Mouse (Mus musculus) heart, adult 18-20 months (tissue): Measurements from ENCODE around the gene 1700003E16Rik. TPM values are rescaled to one million over a fixed set of nuclear protein-coding genes. Genes with fewer than 3 reads are reported as not detected.
A peak's percentile ranks its signal among the peaks of the same experiment; 100 is the strongest.

ENCODE experiments used
- DNase-seq, 2 experiments: peaks; one replicate each; pipeline ENCODE4 v3.0.0; 2021 to 2022; ENCODE audit warnings: mixed read lengths in 1 of 2
- long read RNA-seq, 2 experiments: library from polyadenylated mRNA; stranded (forward); transcript quantifications; one replicate each; pipeline ENCODE4 v2.0.0; 2021
- total RNA-seq, 2 experiments: library from RNA; stranded (reverse); gene quantifications; 2 replicates each; pipeline ENCODE4 v1.2.3; 2021

Gene 1700003E16Rik
- total RNA-seq = under 1 TPM; 0.12 to 0.18 TPM
- long read RNA-seq, experiment 1 = 0 reads
- long read RNA-seq, experiment 2 = 0 reads

DNA sequence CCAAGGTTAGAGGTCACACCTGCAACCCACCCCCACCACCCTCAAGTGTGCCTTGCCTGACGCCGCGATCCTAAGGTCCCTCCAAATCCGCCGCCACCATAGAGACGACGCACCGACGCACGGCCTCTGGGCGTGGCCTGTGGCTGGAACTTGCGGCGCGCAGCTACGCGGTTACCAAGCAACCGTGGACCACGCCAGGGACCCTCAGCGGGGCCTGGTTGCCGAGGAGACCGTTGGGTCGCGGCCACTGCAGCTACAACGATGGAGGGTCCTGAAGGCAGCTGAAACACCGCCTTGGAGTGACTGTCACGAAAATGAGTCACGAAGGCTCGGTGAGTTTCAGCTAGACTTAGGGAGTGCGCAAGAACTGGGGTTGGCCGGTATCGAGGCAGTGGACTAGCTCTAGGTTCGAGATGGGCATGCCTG is at the start of gene 1700003E16Rik, which contains the start of gene Wdr54:
Gene 1700003E16Rik (plus strand): TSS at position 146 of the 426 bp plus-strand sequence.
Gene Wdr54 (minus strand): TSS at position 139 of the 426 bp plus-strand sequence.
- DNase-seq = peak; percentile 66 to 79

DNA sequence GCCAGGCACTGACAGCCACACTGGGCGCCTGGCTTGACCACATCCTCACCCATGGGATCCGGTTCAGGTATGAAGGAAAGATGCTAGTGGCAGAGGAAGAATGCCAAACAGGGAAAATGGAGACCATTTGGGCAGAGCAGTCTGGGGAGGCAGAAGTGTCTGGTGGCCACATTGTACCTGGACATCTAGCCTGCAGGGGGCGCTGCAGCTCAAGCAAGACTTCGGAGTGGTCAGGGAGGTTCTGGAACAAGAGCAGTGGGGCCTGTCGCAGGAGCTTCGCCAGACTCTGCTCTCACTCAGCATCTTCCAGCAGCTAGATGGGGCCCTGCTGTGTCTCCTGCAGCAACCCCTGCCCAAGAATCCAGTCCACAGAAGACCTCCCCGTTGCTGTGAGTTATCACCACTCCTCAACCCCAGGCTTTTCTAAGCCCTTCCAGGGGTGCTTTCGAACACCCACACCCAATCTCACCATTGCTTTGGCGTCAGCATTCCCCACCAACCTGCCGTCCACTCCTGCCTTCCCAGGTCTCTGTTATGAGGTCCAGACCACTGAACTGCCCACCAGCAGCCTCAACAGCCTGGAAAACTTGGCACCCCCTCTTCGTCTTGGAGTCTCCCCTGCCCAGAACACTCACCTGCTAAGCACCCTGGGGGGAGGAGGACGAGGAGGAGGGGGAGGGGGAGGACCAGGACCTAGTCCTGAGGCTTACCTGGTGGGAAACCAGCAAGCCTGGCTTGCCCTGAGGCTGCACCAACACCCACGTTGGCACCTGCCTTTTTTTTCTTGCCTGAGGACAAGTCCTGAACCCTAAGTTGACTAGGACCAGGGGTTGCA is 48.4 kb upstream of the 1700003E16Rik start:
- peak; percentile 71 to 83 for DNase-seq

DNA sequence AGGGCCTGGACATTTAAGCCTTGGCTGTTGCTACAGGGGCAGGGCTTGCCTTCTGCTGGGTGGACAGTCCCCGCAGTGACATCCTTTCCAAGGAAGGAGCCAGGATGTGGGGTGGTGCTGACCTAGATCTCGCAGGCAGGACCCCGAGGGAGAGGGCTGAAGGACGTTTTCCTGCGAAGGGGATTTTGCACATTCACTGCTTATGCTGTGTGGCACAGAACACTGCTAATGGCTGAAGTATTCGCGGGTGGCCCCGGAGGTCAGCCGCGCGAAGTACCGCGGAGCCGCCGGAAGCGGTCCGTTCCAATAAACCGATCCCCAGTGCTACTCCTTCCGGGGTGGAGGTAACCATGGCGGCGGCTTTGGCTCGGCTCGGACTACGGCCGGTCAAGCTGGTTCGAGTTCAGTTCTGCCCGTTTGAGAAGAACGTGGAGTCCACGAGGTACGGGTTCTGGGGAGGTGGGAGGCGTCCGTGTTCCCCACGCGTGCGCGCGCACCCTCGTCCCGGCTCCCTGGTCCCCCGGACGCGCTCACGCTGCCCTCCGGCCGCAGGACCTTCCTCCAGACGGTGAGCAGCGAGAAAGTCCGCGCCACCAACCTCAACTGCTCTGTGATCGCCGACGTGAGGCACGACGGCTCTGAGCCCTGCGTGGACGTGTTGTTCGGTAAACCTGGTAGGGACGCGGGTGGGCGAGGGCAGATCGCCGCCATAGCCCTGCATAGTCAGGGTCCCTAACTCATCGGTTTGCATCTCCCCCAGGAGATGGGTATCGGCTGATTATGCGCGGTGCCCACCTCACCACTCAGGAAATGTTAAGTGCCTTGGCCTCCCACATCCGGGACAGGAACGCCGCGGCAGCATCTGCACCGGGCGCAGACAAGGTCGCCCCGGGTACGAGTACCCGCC is 47.2 kb upstream of the 1700003E16Rik start, which contains the start of gene Mrpl53:
Gene Mrpl53 (plus strand): TSS at position 279 of the 907 bp plus-strand sequence.
- DNase-seq = peak; percentile 85 to 91

DNA sequence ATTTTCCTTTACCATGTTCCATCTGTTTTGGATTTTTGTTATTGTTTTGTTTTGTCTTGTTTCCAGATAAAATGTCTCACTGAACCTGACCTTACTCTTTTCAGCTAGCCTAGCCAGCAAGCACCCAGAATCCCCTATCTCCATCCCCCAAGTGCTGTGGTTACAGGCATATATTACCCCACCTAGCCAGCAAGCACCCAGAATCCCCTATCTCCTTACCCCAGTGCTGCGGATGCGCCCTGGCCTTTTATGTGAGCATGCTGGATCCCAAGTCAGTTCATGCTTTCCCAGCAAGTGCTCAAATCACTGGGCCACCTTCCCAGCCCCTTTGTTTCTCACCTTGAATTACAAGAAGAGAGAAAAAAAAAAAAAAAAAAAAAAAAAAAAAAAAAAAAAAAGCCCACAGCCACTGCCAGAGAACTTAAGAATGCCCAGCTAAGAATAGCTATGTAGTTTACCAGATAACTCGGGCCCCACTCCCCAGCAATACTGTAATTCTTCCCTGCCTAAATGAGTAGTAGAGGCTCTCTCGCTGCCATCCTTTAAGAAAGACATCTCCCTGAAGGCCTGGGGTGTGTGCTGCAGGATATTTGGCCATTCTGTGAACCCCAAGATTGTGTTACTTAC is 44.6 kb upstream of the 1700003E16Rik start:
- no peak for DNase-seq

DNA sequence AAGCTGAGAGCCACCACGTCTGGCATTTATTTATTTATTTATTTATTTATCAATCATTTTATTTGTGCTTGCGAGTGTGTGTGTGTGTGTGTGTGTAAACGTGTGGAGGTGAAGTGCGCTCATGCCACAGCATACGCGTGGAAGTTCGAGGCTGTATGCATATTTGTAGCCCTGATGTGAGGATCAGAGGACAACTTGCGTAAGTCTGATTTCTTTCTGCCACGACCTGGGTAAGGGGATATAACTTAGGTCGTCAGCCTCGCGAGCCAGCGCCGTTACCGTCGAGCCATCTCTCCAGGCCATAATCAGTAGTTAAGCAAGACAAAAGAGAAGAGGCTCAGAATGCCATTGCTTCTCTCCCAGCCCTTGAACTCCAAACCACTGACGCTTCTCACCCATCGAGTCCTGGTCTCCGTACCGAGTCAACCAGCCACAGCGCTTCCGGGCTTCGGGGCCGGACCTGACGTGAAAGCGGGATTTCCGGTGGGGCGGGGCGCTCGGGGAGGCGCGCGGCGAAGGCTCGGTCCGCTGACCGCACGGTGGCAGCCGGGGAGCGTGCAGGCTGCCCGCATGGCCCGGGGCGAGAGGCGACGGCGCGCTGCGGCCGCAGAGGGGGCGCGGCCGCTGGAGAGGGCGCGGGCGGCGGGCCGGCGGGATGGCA is 41.1 kb upstream of the 1700003E16Rik start, which contains the start of gene Mogs:
Gene Mogs (plus strand): TSS at position 486 of the 661 bp plus-strand sequence.
- DNase-seq = peak; percentile 97

DNA sequence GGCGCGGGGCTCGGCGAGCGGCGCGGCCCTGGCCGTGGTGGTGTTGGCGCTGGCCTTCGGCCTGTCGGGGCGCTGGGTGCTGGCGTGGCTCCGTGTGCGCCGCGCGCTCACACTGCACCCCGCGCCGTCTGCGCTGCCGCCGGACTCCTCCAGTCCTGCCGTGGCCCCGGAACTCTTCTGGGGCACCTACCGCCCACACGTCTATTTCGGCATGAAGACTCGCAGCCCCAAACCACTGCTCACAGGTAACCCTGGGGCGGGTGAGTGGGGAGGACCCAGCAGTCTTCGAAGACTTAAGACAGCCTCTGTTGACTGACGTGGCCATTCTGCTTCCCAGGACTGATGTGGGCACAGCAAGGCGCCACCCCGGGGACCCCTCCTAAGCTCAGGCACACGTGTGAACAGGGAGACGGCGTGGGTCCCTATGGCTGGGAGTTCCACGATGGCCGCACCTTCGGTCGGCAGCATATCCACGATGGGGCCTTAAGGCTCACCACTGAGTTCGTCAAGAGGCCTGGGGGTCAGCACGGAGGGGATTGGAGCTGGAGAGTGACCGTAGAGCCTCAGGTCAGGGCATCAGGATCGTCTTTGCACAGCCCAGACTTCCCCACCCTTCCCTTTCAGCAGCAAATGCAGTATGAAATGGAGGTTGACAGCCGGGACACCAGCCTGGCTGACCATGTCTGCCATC is 40.4 kb upstream of the 1700003E16Rik start:
- no peak for DNase-seq

DNA sequence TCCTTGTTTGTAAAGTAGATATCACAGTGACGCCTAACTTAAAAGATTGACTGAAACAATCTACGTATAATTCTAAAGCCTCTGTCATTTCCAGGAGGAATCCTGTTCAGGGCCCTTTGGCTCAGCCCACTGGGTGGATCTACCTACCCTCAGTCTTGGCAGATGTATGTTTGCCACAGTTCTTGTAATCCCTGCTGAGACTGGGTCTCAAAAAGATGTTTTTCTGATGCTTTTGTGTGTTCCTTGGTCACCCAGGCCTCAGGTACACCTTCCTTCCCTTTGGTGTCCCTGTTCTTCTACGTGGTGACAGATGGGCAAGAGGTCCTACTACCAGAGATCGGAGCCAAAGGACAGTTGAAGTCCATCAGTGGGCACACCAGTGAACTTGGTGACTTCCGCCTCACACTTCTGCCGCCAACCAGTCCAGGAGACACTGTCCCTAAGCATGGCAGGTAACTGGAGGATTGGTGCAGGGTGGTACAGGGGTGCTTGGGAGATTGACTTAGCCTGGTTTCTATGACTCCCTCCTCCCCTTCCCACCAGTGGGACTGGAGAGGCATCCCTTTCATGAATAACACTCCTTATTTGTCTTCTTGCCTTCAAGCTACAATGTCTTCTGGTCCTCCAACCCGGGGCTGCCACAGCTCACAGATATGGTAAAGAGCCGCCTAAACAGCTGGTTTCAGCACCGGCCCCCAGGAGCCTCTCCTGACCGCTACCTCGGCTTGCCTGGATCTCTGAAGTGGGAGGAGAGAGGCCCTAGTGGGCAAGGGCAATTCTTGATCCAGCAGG is 39.6 kb upstream of the 1700003E16Rik start:
- DNase-seq = no peak

DNA sequence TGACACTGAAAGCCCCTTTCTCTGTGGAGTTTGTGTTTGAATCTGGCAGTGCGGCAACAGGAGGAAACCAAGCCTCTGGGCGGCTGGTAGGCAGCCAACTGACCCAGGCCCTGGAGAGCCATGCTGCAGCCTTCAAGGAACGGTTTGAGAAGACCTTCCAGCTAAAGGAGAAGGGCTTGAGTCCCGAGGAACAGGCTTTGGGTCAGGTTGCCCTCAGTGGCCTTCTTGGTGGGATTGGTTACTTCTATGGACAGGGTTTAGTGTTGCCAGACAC is 39.1 kb upstream of the 1700003E16Rik start:
- DNase-seq = no peak

DNA sequence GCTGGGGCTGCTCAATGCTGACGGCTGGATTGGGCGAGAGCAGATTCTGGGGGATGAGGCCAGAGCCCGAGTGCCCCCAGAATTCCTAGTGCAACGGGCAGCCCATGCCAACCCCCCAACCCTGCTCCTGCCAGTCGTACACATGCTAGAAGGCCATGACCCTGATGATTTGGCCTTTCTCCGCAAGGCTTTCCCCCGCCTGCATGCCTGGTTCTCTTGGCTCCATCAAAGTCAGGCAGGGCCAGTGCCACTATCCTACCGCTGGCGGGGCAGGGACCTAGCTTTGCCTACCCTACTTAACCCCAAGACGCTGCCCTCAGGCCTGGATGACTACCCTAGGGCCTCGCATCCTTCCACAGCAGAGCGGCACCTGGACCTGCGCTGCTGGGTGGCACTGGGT is 38.6 kb upstream of the 1700003E16Rik start:
- no peak for DNase-seq

DNA sequence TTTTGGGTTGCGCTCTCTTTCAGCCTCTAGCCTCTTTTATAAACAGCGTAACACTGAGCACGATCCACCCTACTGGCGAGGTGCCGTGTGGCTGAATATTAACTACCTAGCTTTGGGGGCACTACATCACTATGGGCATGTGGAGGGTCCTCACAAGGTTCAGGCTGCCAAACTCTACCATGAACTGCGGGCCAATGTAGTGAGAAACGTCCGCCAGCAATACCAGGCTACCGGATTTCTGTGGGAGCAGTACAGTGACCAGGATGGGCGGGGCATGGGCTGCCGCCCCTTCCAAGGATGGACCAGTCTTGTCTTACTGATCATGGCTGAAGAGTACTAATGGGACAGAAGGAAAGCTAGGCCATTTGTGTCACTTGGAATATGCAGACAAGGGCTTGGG is 37.8 kb upstream of the 1700003E16Rik start:
- no peak for DNase-seq

DNA sequence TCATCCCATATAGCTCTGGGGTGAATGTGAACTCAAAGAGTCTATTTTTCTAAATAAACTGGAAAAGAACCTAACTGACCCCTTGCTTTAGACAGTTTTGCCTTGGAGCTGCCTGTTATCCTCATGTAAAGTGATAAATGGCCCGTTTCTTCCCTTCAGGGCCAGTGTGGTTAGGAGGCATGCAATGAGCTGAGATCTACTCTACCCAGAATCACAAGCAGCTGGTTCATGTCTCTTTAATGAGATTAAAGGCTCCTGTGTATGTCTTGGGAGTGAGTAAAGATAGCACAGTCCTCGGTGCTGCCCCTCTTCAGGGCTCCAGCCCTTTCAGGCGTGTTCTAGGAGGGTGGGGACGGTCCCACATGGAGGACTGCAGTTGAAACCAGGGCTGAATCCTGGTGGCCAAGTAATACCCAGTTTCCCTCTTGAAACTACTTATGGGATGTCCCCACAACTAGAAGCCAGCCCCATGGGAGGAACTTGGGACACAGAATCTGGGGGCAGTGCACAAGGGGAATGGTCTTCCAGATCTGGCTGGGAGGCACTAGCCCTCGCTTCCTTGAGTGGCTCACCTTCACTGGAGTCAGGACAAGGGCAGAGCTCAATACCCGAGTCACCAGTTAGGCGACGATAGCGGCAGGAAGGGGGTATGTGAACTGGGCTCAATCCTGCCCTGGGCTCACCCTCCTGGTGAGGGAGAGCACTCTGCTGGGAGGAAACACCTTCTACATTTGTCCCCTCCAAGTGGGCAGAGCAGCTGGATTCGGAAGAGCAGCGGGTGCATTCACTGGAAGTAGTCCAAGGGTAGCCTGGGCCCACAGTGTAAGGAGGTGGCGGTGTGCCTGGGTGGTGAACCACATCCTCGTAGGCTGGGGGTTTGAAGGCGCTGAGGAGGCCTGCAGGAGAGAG is 37.1 kb upstream of the 1700003E16Rik start:
- DNase-seq = peak in 1 of 2 experiments; percentile 2

DNA sequence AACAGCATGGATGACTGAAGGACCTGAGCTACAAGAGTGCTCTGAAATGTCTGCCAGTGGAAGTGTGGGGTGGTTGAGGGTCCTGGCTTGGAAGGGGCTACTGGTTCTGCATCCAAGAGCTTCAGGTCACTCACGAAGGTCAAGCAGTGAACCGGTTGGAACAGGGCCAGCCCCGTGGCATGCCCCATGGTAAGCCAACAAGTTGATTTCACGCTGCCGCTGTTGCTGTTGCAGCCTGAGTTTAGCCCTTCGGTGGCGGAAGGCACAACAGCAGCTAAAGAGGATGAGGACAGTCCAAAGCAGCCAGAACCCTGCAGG is 36.5 kb upstream of the 1700003E16Rik start:
- DNase-seq = no peak

DNA sequence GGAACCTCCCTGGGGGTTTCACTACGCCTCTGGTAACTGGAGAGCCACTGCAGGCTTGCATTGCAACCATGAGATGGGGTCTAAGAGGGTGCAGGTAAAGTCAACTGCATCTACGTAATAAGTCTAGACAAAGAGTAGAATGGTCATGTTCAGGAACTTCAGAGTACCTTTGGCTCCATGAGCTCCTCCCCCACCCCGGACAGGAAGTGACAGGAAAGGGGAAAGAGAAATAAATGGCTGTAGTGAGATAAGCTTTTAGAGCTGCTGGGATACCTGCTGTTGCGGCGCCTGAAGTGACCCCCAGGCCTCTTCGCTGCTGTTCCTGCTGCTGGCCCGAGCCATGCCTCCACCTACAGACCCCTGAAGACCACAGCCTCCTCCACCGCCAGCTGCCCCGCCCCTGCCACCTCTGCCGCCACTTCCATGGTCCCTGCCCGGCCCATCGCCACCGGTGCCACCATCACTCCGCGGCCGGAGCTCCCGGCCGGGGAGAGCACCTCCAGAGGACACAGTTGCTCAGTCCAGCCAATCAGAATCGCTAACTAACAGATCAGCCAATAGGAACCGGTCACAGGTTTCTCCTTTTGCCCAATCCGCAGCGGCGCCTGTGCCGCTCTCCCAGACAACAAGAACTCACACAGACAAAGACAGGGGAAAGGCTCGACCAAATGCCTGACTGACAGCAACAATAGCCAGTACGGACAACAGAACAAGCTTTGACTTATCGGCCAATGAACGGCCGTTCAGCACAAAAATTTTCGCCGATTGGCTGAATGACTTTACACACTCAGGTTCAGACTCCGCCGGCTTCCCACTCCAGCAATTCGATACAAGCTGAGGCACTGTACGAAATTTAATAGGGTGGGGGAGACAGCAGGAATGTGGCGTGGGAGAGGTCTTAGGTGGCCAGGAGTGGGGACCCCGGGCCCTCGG is 35.0 kb upstream of the 1700003E16Rik start, which contains the start of gene Wbp1:
Gene Wbp1 (minus strand): TSS at position 630 of the 933 bp plus-strand sequence.
- peak; percentile 96 to 99 for DNase-seq

DNA sequence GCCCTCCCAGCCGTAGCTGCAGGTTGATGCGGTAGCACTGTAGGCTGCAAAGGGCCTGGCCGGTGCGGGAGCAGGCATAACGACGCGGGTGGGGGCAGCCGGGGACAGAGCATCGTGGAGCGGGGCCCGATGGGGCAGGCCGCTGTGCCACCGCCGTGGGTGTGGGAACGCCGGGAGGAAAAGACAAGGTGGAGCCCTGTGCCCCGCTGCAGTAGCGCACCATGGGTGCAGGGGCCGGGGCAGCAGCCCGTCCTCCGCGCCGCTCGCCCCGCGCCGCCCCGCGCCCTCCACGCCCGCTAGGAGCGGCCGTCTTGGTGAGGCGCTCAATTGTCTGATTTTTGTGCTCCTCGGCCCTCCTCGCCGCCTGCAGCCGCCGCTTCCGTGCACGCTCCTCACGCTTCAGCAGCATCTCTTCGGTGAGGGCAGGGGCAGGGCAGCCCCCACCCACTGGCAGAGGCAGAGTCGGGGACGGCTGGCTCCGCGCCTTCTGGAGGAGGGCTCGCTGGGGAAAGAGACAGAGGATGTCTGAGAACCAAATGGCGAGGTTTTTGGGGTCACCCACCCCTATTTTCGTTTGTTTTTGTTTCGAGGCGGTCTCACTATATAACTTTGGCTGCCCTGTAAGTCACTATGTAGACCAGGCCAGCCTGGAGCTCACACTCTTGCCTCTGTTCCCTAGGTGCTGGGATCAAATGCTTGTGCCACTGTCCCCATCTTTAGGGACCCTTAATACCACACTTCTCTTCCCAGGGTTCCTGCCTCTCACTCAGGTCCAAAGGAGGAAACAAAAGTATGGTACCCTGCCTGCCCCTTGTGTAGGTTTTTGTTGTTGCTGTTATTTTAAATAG is 34.1 kb upstream of the 1700003E16Rik start:
- DNase-seq = no peak

DNA sequence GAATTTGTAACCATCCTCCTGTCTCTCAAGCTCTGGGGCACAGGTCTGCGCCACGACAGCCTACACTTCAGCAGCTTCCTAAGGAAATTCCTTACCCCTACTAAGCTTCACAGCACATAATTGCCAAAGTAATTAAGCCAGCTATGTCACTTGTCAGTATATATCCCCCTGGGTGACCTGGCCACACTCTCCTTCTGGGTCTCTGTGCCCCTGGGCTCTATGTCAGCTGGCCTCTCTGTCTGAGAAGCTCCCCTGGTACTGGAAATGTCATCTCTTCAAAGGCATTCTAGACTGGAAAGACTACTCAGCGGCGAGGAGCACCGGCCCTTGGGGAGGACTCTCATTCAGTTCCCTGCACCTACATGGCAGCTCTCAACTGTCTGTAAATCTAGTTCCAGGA is 33.2 kb upstream of the 1700003E16Rik start:
- DNase-seq = no peak

DNA sequence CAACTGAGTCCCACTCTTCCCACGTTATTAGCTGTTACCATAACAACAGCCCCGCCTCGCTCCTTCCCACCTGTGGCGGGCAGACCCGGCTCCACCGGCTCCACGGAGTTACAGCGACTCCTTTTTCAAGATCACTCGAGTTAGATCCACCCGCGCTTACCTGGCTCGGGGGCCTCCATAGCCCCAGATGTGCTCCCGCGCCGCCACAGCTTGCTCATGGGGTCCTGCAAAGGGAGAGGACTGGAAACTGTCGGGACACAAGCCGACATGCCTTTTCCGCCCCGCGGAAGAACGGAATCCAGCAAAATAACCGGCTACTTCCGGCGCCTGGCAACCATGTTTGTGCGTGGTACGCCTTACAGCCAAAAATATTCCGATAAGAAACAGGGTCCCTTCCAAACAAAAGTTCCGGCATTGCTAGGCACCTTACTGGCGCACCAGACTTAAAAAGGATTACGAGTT is 31.3 kb upstream of the 1700003E16Rik start:
- DNase-seq = peak; percentile 94 to 95

DNA sequence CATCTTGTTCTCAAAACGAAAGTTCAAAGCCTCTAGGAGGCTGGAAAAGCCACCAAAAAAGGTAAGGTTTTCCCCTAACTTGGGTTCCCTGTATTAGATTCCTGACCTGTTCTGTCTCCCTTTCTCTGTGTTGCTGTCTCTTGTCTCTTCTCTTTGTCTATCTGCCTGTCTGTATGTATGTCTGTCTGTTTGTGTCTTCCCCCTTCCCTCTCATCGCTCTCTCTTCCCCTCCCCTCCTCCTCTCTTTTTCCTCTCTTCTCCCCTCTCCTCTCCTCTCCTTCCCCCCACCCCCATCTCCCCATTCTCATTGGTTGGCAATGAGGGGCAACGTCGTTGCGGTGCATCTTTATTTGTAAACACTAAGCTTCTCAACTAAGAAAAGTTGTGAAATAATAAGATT is 30.9 kb upstream of the 1700003E16Rik start, which contains the start of gene Ino80b:
Gene Ino80b (minus strand): TSS at position 101 of the 400 bp plus-strand sequence.
- DNase-seq = no peak
